Mouse (Mus musculus): Measurements from ENCODE around the gene Nyap2.

- TF ChIP-seq GATA1 (IDR thresholded peaks at IDR 0.05; ENCODE audit: borderline replicate concordance, low read length) (no peak), FLI1 (IDR thresholded peaks at IDR 0.05; ENCODE audit: low read length) (no peak)
Measured at GRCm38 (mm10) chr1:81119732-81120131, 43.0 kb downstream of the Nyap2 start.
